Mouse (Mus musculus): ENCODE measurements at regions not wholly inside any gene's neighbourhood (a gene's known extent, or its start where the extent isn't known, plus 50 kb on each side); places are given as distances from the start of the nearest gene placed in this dataset.
"Not testable (repeated sequence)": the region's sequence is repeated elsewhere in the genome, so short reads cannot be mapped to it uniquely, and the experiment has no call there.

DNA sequence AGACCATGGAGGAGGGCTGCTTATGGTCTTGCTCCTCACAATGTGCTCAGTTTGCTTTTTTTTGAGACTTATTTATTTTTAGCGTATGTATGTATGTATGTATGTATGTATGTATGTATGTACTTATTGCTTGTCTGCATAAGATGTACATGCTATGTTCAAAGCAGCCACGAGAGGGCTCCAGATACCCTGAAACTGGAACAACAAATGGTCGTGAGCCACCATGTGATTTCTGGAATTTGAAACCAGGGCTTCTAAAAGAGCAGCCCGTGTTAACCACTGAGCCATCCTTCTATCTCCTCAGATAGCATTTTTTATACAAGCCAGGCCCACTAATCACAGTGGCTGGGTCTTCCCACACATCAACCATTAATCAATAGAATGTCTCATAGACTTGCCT is 611.2 kb downstream of the 5730507C01Rik start:
- DNase-seq (ENCODE audit: low spot score in 2 of 2): no peak

- no peak for DNase-seq (ENCODE audit: low spot score in 2 of 2)
Observed at GRCm38 (mm10) chr12:19175631-19176030, 661.3 kb downstream of the 5730507C01Rik start.

- no peak for DNase-seq (ENCODE audit: low spot score in 2 of 2)
Observed at GRCm38 (mm10) chr12:19192396-19192795, 678.1 kb downstream of the 5730507C01Rik start.

- not testable (repeated sequence) for DNase-seq (ENCODE audit: low spot score in 2 of 2)
Observed at GRCm38 (mm10) chr12:19193041-19193440, 678.7 kb downstream of the 5730507C01Rik start.

DNA sequence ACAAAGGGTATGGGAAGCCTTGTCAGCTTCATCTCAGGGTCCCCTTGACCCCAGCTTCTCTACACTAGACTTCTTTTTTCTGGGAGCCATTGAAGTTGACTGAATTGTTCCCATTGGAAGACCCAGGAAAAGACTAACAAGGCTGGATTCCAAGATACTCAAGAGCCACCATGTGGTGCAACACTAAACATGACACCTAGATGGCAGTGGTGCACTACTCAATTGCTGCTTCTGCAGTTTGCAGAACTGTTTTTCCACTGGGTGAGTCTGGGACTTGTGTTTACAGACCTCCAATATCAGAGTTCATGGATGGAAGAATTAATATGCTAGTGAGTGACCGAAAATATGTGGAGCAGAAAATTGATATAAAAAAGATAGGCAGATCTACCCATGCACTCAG is 709.7 kb downstream of the 5730507C01Rik start:
- DNase-seq (ENCODE audit: low spot score in 2 of 2): not testable (repeated sequence)

DNA sequence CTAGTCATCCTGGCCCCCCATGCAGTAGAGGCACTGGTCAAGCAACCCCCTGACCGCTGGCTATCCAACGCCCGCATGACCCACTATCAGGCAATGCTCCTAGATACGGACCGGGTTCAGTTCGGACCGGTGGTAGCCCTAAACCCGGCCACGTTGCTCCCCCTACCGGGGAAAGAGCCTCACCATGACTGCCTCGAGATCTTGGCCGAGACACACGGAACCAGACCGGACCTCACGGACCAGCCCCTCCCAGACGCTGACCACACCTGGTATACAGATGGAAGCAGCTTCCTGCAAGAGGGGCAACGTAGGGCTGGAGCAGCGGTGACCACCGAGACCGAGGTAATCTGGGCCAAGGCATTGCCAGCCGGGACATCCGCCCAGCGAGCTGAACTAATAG is 707.6 kb upstream of the Gm21863 start:
- peak; percentile 19 to 54 for DNase-seq (ENCODE audit: low spot score in 2 of 2)

DNA sequence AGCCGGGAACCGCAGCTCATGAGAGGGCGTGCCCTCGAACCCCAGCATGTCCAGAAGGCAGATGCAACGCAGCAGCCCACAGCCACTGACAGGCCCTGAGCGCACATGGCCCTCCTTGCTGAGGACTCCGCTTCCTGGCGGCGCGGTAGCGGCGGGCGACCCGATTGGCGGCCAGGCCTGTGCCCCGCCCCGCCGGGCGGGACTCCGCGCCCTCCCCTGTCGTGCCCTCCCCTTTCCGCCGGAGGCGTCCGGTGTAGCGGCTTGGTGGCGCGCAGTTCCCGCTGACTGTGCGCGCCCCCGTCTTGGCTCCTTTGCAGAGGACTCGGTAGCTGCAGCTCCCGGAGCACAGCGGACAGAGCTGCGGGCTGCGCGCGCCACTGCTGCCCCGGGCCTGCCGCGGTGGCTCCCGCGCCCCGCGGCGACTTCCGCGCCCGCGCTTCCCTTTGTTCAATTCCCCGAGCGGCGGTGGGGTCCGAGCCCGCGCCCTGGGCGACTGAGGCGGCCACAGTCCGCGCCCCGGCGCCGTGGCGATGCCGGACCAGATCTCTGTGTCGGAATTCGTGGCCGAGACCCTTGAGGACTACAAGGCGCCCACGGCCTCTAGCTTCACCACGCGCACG is 665.9 kb upstream of the Gm21863 start:
- peak; percentile 60 to 71 for DNase-seq (ENCODE audit: low spot score in 2 of 2)

DNA sequence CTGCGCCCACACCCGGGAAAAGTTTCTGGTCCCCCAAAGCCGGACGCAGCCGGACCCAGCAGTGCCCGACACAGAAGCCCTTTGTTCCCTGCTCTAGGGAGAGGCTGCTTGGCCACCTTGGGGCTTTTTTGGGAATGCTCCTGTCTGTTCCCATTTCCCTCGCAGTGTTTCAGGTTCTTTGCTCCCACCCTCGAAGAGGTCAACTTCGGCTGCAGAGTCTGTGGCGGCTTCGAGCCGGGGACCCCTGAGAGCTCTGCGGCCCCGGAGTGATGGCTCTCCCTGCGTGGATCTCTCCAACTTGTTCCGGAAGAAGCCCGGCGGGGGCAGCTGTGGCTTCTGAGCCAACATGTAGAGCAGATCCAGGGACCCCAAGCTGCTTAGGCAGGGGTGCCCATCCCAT is 665.3 kb upstream of the Gm21863 start:
- DNase-seq (ENCODE audit: low spot score in 2 of 2): peak in 1 of 2 experiments; percentile 57

GRCm38 (mm10) chr12:19292068-19292770 is 662.1 kb upstream of the Gm21863 start:
- DNase-seq (ENCODE audit: low spot score in 2 of 2): not testable (repeated sequence)
